Mouse (Mus musculus) forelimb bud, embryonic 11.5 days (tissue): ENCODE data around the gene Tnnc2.

Experiments
- DNase-seq: peaks from one replicate; pipeline ENCODE4 v3.0.0-alpha.2; 2012; ENCODE audit warnings: low read depth, low spot score

The Tnnc2 gene

DNA sequence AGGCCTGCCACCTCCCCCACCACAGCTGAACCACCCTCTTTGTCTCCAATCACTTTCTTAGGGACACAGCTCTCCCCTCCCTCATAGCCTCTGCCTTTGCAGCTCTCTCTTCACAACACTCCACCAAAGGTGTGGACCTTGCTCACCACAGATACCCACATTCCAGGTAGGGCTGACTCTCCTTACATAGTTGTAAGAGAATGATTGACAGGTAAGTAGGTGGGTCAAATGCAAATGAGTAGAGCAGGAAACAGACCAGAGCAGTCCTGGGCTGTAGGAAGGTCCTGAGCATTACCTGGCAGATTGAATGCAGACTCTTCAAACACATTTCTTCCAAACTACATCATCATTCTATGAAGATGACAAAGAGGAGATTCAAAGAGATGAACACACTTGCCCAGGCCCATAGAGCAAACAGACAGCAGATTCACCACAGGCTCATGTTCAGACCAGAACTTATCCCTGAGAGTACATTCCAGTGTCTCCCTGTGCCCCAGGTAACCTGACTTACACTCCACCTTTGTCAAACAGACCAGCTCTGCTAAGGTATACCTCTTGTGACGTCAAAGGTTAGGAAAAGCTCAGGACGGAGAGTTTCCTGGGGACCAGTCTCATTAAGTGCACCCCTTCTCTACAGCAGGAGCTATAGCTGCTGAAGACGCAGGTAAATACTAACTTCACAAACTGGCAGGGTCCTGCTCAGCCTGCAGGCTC lies 42.2 kb downstream of the Tnnc2 start:
- no peak for DNase-seq

DNA sequence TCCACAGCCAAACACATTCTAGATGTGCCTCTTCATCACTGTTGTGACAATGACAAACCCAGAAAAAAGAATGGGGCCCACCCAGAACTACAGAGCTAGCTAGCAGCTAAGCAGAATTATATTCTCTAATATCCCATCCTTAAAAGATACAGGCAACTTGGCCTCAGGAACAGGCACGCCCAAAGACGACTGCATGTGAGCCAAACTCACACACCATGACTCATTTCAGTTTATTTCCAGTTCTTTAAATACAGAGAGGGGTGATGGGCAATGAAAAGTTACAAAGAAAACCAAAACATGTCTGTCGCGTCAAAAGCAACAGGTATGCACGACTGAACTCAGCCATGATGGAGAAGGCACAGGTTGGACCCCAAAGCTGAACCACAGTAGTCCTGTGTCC lies 44.3 kb downstream of the Tnnc2 start:
- no peak for DNase-seq

DNA sequence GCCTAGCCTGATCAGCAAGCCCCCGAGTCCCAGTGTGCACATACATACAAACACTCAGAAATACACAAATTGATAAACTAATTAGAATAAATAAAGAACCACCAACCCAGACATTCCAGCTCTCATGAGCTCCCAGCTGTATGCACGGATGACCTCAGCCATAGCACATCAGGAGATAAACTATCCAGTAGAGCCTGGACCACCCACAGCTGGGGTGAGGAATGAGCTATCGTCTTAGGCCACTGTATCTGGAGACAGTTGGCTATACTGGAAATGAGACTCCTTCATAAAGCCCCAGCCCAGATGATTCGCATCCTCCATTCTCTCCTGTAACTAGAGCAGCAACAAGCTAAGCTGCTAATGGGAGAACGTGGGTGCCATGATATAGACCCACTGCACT lies 44.9 kb downstream of the Tnnc2 start:
- no peak for DNase-seq

DNA sequence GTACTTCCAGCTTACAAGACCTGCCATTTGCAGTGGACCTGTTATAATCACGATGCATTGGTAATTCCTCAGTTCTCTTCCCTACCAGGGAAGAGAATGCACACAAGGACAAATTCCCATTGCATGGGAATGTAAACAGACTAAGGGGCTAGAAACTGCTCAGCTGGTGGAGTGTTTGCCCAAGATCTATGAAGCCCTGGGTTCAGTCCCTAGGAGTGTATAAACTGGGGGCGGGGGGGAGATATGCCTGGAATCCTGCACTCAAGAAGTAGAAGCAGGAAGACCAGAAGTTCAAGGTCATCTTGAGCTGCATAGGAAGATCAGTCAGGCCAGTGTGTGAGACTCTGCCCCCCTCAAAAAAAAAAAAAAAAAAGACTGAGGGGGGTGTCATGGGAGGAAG lies 46.5 kb downstream of the Tnnc2 start:
- DNase-seq, result no peak

DNA sequence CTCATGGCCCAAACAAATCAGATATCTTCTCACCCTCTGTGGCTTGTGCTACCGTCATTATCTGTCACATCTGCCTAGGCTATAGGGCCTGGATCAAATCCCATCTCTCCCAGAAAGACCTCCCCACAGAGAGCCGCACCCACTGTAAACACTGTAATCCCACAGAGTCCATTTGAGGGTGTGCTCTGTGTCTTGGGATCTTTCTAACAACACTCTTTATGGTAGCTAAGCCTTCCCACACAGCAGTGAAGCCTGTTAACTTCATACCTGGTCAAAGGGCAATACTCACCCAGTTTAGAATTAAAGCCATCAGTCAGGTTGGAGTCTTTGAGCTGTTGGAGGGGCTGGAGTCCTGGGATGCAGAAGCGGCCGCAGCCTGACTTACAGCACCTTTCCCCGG lies 48.0 kb downstream of the Tnnc2 start:
- DNase-seq, result no peak
